Mouse (Mus musculus): ENCODE measurements around the gene Tm9sf4. TPM values are rescaled to one million over a fixed set of nuclear protein-coding genes. Genes with fewer than 3 reads are reported as not detected.

The Tm9sf4 gene
- polyA plus RNA-seq, 1 experiment from 2014 or later: 29.3 TPM

DNA sequence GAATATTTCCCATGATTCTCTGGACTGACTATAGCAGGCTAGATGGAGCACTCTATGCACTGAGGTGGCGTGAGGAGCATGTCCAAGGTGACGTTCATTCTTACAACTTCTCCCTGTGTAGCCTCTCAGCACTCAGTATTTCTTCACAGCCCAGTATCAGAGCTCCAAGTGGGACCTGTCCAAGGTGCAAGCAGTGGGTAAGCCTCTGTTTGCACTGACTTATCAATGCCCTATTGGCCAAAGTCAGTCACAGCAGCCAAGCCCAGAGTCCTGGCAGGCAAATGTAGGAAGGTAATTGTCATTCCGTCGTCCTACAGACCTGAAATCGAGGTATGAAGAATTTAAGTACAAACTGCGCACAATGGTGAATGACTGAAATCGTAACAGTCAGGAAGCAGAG is 21.9 kb upstream of the Tm9sf4 start:
- Histone ChIP-seq H3K27ac (no peak overlapping the region), H3K9ac (no peak overlapping the region), H3K4me2 (no peak overlapping the region), H3K9me3 (replicated peaks) (no peaks in the 10 kb centered on the region), H3K4me3 (replicated peaks) (no peak overlapping the region), H3K36me3 (no peaks in the 10 kb centered on the region), H3K27me3 (0 out of 2 replicates have a peak, but pooled peaks cover 3% of the 10 kb centered on the region), H3K4me1 (replicated peaks) (no peaks in the 10 kb centered on the region)
- DNase-seq: no peak
- WGBS (ENCODE audit: insufficient replicate concordance): 61% methylated on average over 7 of the region's 7 CpGs
- no peak for ATAC-seq (ENCODE audit: low read depth)

DNA sequence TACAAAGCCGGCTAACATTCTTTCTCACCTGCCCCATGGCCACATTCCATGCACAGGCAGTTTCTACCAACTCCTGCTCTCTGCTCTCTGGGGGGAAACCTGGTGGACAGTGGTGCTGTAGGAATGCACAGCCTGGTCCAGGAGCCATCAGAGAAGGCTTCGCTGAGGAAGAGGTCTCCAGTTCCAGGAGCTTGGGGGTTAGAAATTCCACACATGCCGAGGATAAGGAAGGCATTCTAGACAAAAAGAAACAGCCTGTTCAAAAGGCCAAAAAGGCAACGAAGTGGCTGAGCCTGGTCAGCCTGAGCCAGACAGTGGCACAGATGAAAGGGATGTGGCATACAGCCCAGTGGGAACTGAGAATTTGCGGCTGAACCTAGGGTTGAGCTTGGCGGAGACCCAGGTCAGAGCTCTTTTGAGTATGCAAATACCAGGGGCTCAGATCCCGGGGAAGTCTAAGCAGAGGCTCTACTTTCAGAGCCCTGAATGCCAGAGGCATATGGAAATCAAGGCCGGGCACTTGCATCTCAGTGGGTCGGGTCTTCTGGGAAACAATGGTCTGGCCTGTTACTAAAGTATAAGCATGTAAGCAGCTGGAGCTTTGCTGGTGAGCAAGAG is 21.0 kb upstream of the Tm9sf4 start:
- Histone ChIP-seq H3K27me3 (0 out of 2 replicates have a peak, but pooled peaks cover 5% of the 10 kb centered on the region), H3K36me3 (no peaks in the 10 kb centered on the region), H3K9me3 (replicated peaks) (no peaks in the 10 kb centered on the region), H3K4me3 (replicated peaks) (no peak overlapping the region), H3K4me1 (replicated peaks) (no peaks in the 10 kb centered on the region), H3K9ac (no peak overlapping the region), H3K4me2 (no peak overlapping the region), H3K27ac (no peak overlapping the region)
- ATAC-seq (ENCODE audit: low read depth) (no peak), DNase-seq (no peak)
- whole genome bisulfite sequencing (ENCODE audit: insufficient replicate concordance): 39% methylated on average over 9 of the region's 9 CpGs

GRCm38 (mm10) chr2:153142620-153143199 is 18.4 kb upstream of the Tm9sf4 start:
- Histone ChIP-seq H3K27me3 (0 out of 2 replicates have a peak, but pooled peaks cover 6% of the 10 kb centered on the region), H3K4me2 (no peak overlapping the region), H3K4me1 (replicated peaks) (no peaks in the 10 kb centered on the region), H3K9me3 (replicated peaks) (no peaks in the 10 kb centered on the region), H3K27ac (no peak overlapping the region), H3K9ac (no peak overlapping the region), H3K36me3 (no peaks in the 10 kb centered on the region), H3K4me3 (replicated peaks) (no peak overlapping the region)
- 25% methylated on average over 10 of the region's 10 CpGs for WGBS (ENCODE audit: insufficient replicate concordance)
- DNase-seq (no peak), ATAC-seq (ENCODE audit: low read depth) (no peak)

GRCm38 (mm10) chr2:153145346-153145745 is 15.8 kb upstream of the Tm9sf4 start:
- 59% methylated on average over 5 of the region's 5 CpGs for WGBS (ENCODE audit: insufficient replicate concordance)

GRCm38 (mm10) chr2:153147236-153147635 is 13.9 kb upstream of the Tm9sf4 start:
- Histone ChIP-seq H3K27me3 (peaks cover 15% of the 10 kb centered on the region), H3K27ac (no peak overlapping the region), H3K9ac (no peak overlapping the region), H3K4me2 (no peak overlapping the region), H3K9me3 (replicated peaks) (no peaks in the 10 kb centered on the region), H3K4me1 (replicated peaks) (no peaks in the 10 kb centered on the region), H3K36me3 (no peaks in the 10 kb centered on the region), H3K4me3 (replicated peaks) (no peak overlapping the region)
- DNase-seq: no peak
- no peak for ATAC-seq (ENCODE audit: low read depth)
- WGBS (ENCODE audit: insufficient replicate concordance): 46% methylated on average over 3 of the region's 3 CpGs

More at GRCm38 (mm10) chr2:153145346-153145745, 15.8 kb upstream of the Tm9sf4 start:
- Histone ChIP-seq H3K4me2 (no peak overlapping the region), H3K27me3 (0 out of 2 replicates have a peak, but pooled peaks cover 6% of the 10 kb centered on the region), H3K36me3 (no peaks in the 10 kb centered on the region), H3K9me3 (replicated peaks) (no peaks in the 10 kb centered on the region), H3K27ac (no peak overlapping the region), H3K4me3 (replicated peaks) (no peak overlapping the region), H3K4me1 (replicated peaks) (no peaks in the 10 kb centered on the region), H3K9ac (no peak overlapping the region)
- DNase-seq (no peak), ATAC-seq (ENCODE audit: low read depth) (no peak)

DNA sequence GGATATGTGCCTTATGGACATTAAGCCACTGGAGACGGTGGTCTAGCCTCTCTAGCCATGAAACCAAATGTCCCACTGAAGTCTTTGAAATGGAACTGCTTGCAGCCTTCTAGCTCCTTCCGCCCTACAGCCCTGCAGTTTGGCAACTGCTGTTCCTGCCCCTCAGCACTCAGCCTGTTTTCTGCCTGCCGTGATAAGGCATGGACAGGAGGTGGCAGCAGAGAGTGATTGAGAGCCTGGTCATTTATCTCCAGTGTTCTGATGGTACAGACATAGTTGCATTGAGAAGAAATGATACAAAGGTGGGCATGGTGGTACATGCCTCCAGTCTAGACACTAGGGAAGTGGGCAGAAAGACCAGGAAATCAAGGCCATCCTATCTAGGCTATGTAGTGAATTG is 13.4 kb upstream of the Tm9sf4 start:
- DNase-seq: peak; percentile 58
- 15% methylated on average over 3 of the region's 3 CpGs for WGBS (ENCODE audit: insufficient replicate concordance)
- no peak for ATAC-seq (ENCODE audit: low read depth)

DNA sequence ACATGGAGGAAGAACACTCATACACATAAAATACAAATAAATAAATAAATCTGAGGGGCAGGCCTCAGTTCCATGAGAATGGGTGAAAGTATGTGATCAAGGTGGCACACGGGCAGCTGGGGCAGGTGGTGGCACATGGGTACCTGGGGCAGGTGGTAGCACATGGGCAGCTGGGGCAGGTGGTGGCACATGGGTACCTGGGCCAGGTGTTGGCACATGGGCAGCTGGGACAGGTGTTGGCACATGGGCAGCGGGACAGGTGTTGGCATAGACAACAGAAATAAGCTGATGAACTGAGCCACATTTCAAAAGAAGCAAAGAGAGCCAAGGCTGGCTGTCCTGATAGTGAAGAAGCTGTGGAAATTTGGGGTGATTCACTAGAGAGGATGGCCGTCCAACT is 11.4 kb upstream of the Tm9sf4 start:
- H3K36me3 ChIP-seq: no peaks in the 10 kb centered on the region
- H3K9ac ChIP-seq: no peak overlapping the region
- no peak overlapping the region for H3K27ac ChIP-seq
- H3K4me1 ChIP-seq (replicated peaks): no peaks in the 10 kb centered on the region
- DNase-seq: no peak
- H3K4me2 ChIP-seq: no peak overlapping the region
- H3K9me3 ChIP-seq (replicated peaks): no peaks in the 10 kb centered on the region
- WGBS (ENCODE audit: insufficient replicate concordance): 59% methylated on average over 3 of the region's 3 CpGs
- peaks cover 32% of the 10 kb centered on the region for H3K27me3 ChIP-seq
- no peak overlapping the region for H3K4me3 ChIP-seq (replicated peaks)
- ATAC-seq (ENCODE audit: low read depth): no peak

More for the DNA sequence above, 13.4 kb upstream of the Tm9sf4 start:
- Histone ChIP-seq H3K27me3 (peaks cover 20% of the 10 kb centered on the region), H3K9me3 (replicated peaks) (no peaks in the 10 kb centered on the region), H3K4me3 (replicated peaks) (no peak overlapping the region), H3K4me2 (no peak overlapping the region), H3K36me3 (no peaks in the 10 kb centered on the region), H3K27ac (no peak overlapping the region), H3K9ac (no peak overlapping the region), H3K4me1 (replicated peaks) (no peaks in the 10 kb centered on the region)

DNA sequence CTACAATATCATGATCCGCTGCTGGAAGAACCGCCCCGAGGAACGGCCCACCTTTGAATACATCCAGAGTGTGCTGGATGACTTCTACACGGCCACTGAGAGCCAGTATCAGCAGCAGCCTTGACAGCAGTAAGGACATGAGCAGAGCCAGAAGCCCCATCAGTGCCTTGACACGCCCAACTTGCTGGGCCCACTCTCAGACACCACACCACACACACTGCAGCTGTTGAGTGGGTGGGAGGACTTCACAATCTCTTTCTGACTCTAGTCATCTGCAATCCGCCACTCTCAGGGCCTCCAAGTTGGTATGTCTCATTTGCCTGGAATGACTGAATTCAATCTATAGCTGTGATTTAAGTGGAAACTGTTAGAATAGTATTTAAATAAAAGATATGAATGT is 10.1 kb upstream of the Tm9sf4 start:
- no peak overlapping the region for H3K4me2 ChIP-seq
- H3K27me3 ChIP-seq: peaks cover 33% of the 10 kb centered on the region
- H3K9me3 ChIP-seq (replicated peaks): no peaks in the 10 kb centered on the region
- DNase-seq (no peak), ATAC-seq (ENCODE audit: low read depth) (no peak)
- H3K4me3 ChIP-seq (replicated peaks): no peak overlapping the region
- no peaks in the 10 kb centered on the region for H3K4me1 ChIP-seq (replicated peaks)
- no peak overlapping the region for H3K9ac ChIP-seq
- no peak overlapping the region for H3K27ac ChIP-seq
- no peaks in the 10 kb centered on the region for H3K36me3 ChIP-seq
- 59% methylated on average over 7 of the region's 7 CpGs for WGBS (ENCODE audit: insufficient replicate concordance)

DNA sequence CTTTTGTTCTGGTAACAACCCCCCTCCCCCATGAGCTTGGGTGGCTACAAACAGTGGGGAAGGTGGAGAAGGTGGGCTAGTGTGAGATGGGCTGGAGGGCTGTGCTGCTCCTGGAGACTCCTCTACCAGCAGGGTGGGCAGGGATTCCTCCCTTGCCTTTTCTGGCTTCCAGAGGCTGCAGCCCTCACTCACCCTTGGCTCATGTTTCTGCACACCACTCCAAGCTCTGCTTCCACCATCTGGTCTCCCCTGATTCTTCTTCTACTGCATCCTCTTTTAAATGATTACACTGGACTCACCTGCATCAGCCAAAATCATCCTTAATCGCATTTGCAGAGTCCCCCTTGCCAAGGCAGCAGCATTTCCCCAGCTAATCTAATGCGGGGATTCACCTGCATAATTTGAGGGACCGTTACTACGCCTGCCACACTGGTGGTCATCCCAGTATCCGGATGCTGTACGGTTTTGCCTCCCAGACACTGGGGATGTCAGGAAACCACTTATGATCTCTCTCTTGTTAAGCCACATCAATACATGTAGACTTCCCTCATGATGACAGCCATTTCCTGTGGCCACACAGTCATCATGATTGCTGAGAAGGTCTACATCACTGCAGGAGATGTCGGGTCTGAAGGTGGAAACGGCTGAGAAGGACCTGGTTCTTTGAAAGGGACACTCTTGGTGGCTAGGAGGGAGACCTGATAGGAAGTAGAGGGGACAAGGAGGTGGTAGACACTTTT is 9.0 kb upstream of the Tm9sf4 start:
- Histone ChIP-seq H3K4me3 (replicated peaks) (no peak overlapping the region), H3K27ac (no peak overlapping the region), H3K4me2 (no peak overlapping the region), H3K9me3 (replicated peaks) (no peaks in the 10 kb centered on the region), H3K4me1 (replicated peaks) (no peaks in the 10 kb centered on the region), H3K27me3 (peaks cover 33% of the 10 kb centered on the region), H3K9ac (no peak overlapping the region), H3K36me3 (no peaks in the 10 kb centered on the region)
- 27% methylated on average over 8 of the region's 8 CpGs for WGBS (ENCODE audit: insufficient replicate concordance)
- ATAC-seq (ENCODE audit: low read depth) (no peak), DNase-seq (no peak)

DNA sequence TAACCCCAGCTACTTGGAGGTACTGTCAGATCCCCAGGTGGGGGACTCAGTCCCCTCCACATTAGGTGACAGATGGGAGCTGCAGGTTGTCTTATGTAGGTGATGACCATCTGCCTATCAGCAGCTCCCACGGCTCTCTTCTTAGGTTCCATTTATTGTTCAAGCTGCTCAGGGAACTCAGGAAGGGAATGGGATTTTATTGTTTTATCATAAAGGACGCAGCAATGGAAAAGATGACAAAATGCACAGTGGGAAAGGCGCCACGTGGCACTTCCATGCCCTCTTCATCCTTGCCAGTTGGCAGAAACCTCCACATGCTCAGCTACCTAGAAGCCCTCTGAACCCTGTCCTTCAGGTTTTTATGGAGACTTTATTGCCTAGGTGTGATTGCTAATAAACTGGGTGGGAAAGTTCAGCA is 8.1 kb upstream of the Tm9sf4 start:
- peaks cover 33% of the 10 kb centered on the region for H3K27me3 ChIP-seq
- no peak overlapping the region for H3K4me3 ChIP-seq (replicated peaks)
- H3K9me3 ChIP-seq (replicated peaks): no peaks in the 10 kb centered on the region
- WGBS (ENCODE audit: insufficient replicate concordance): 46% methylated on average over 4 of the region's 4 CpGs
- ATAC-seq (ENCODE audit: low read depth) (no peak), DNase-seq (no peak)
- H3K9ac ChIP-seq: no peak overlapping the region
- no peak overlapping the region for H3K27ac ChIP-seq
- H3K4me2 ChIP-seq: no peak overlapping the region
- no peaks in the 10 kb centered on the region for H3K36me3 ChIP-seq
- H3K4me1 ChIP-seq (replicated peaks): no peaks in the 10 kb centered on the region

DNA sequence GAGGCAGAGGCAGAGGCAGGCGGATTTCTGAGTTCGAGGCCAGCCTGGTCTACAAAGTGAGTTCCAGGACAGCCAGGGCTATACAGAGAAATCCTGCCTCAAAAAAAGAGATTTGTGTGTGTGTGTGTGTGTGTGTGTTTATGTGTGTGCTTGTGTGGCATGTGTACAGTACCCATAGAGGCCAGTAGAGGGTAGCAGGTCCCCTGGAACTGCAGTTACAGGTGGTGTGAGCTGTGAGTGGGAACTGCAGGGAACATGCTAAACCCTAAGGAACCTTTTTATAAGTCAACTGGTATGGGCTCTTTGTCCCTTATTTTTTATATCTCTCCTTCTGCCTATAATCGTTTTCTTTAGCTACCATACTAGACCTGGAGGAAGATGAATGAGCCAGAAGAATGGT is 3.8 kb upstream of the Tm9sf4 start:
- Histone ChIP-seq H3K36me3 (no peaks in the 10 kb centered on the region), H3K9me3 (replicated peaks) (no peaks in the 10 kb centered on the region), H3K4me2 (no peak overlapping the region), H3K27me3 (peaks cover 23% of the 10 kb centered on the region), H3K27ac (no peak overlapping the region), H3K4me1 (replicated peaks) (peaks cover 12% of the 10 kb centered on the region), H3K9ac (no peak overlapping the region), H3K4me3 (replicated peaks) (no peak overlapping the region)
- WGBS (ENCODE audit: insufficient replicate concordance): 70% methylated on average over 3 of the region's 3 CpGs
- ATAC-seq (ENCODE audit: low read depth): no peak
- DNase-seq: no peak

All from liver, embryonic 13.5 days (tissue).